Mouse (Mus musculus) liver, embryonic 14.5 days (tissue): ENCODE measurements around the gene E130116L18Rik.

ENCODE experiments used
- CTCF ChIP-seq: IDR thresholded peaks from 2 replicates; pipeline ENCODE4 v1.5.1; 2016; ENCODE audit warnings: antibody characterized with exemption, low read depth, control low read depth
- EP300 ChIP-seq: IDR thresholded peaks from 2 replicates; pipeline ENCODE4 v1.6.1; 2016; ENCODE audit warnings: antibody characterized with exemption, low read depth

DNA sequence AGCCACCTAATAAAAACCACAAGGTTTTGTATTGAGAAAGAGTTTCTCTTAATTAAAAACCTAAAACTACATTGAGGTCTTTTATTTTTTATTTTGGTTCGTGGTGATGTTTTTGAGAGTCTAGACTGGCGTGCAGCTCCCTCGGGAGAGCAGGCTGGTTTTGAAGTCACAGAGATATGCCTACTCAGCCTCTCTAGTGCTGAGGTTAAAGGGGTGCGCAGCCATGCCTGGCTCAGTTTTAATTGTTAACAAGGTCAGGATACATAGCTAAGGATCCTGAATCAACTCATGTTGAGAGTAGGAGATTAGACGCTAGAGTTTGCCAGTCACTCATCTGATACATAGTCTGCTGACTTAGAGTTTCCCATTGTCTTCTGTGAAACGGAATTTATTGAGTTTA lies 38.5 kb upstream of the E130116L18Rik start:
- no peak for TF ChIP-seq CTCF
- no peak for TF ChIP-seq EP300
